Mouse (Mus musculus): ENCODE data around the gene Gmpr2. TPM values are rescaled to one million over a fixed set of nuclear protein-coding genes. Genes with fewer than 3 reads are reported as not detected.

Gmpr2 gene
- polyA plus RNA-seq, 1 experiment from 2014 or later, result 61.0 TPM

Other genes with a start within 250 kb of the Gmpr2 start
- 70.3 and 76.2 TPM in 2 replicates for gene Dhrs4, start 193.2 kb upstream of the Gmpr2 start, polyA plus RNA-seq (2015; fragmentation: Nextera tagmentation; extraction: Ambion mirVana)
- gene Carmil3, start 181.3 kb upstream of the Gmpr2 start, polyA plus RNA-seq (2015; fragmentation: Nextera tagmentation; extraction: Ambion mirVana), result 2.1 and 2.4 TPM in 2 replicates
- 0.36 and 0.54 TPM in 2 replicates for gene Cpne6, start 161.5 kb upstream of the Gmpr2 start, polyA plus RNA-seq (2015; fragmentation: Nextera tagmentation; extraction: Ambion mirVana)
- gene Nrl, start 147.0 kb upstream of the Gmpr2 start, polyA plus RNA-seq (2015; fragmentation: Nextera tagmentation; extraction: Ambion mirVana), result not detected in 2 replicates
- 32.4 and 34.3 TPM in 2 replicates for gene Pck2, start 131.7 kb upstream of the Gmpr2 start, polyA plus RNA-seq (2015; fragmentation: Nextera tagmentation; extraction: Ambion mirVana)
- gene Dcaf11, start 111.9 kb upstream of the Gmpr2 start, polyA plus RNA-seq (2015; fragmentation: Nextera tagmentation; extraction: Ambion mirVana), result 50.0 and 50.1 TPM in 2 replicates
- 1.3 and 1.4 TPM in 2 replicates for gene A730061H03Rik, start 111.5 kb upstream of the Gmpr2 start, polyA plus RNA-seq (2015; fragmentation: Nextera tagmentation; extraction: Ambion mirVana)
- gene Fitm1, start 96.3 kb upstream of the Gmpr2 start, polyA plus RNA-seq (2015; fragmentation: Nextera tagmentation; extraction: Ambion mirVana), result 17.3 and 44.6 TPM in 2 replicates
- gene Psme1, start 93.8 kb upstream of the Gmpr2 start, polyA plus RNA-seq (2015; fragmentation: Nextera tagmentation; extraction: Ambion mirVana), result 141 and 148 TPM in 2 replicates
- 12.6 and 16.2 TPM in 2 replicates for gene Emc9, start 86.6 kb upstream of the Gmpr2 start, polyA plus RNA-seq (2015; fragmentation: Nextera tagmentation; extraction: Ambion mirVana)
- gene Psme2, start 80.8 kb upstream of the Gmpr2 start, polyA plus RNA-seq (2015; fragmentation: Nextera tagmentation; extraction: Ambion mirVana), result 239 and 241 TPM in 2 replicates
- gene Rnf31, start 80.2 kb upstream of the Gmpr2 start, polyA plus RNA-seq (2015; fragmentation: Nextera tagmentation; extraction: Ambion mirVana), result 20.0 and 20.6 TPM in 2 replicates
- 13.2 and 13.7 TPM in 2 replicates for gene Irf9, start 68.4 kb upstream of the Gmpr2 start, polyA plus RNA-seq (2015; fragmentation: Nextera tagmentation; extraction: Ambion mirVana)
- gene Rec8, start 53.9 kb upstream of the Gmpr2 start, polyA plus RNA-seq (2015; fragmentation: Nextera tagmentation; extraction: Ambion mirVana), result 3.3 TPM in 2 replicates
- gene Ipo4, start 36.0 kb upstream of the Gmpr2 start, polyA plus RNA-seq (2015; fragmentation: Nextera tagmentation; extraction: Ambion mirVana), result 107 and 125 TPM in 2 replicates
- gene Gm49378, start 34.0 kb upstream of the Gmpr2 start, polyA plus RNA-seq (2015; fragmentation: Nextera tagmentation; extraction: Ambion mirVana), result 1.5 and 1.6 TPM in 2 replicates
- 115 and 124 TPM in 2 replicates for gene Tm9sf1, start 28.1 kb upstream of the Gmpr2 start, polyA plus RNA-seq (2015; fragmentation: Nextera tagmentation; extraction: Ambion mirVana)
- gene Tssk4, start 21.8 kb upstream of the Gmpr2 start, polyA plus RNA-seq (2015; fragmentation: Nextera tagmentation; extraction: Ambion mirVana), result 1.0 and 1.1 TPM in 2 replicates
- gene Mdp1, start 11.4 kb upstream of the Gmpr2 start, polyA plus RNA-seq (2015; fragmentation: Nextera tagmentation; extraction: Ambion mirVana), result 56.0 and 58.7 TPM in 2 replicates
- 536 and 558 TPM in 2 replicates for gene Nedd8, start 183 bp downstream of the Gmpr2 start, polyA plus RNA-seq (2015; fragmentation: Nextera tagmentation; extraction: Ambion mirVana)
- 31.5 and 33.3 TPM in 2 replicates for gene Tinf2, start 9.9 kb downstream of the Gmpr2 start, polyA plus RNA-seq (2015; fragmentation: Nextera tagmentation; extraction: Ambion mirVana)
- 47.8 and 48.0 TPM in 2 replicates for gene Tgm1, start 42.0 kb downstream of the Gmpr2 start, polyA plus RNA-seq (2015; fragmentation: Nextera tagmentation; extraction: Ambion mirVana)
- gene Rabggta, start 50.3 kb downstream of the Gmpr2 start, polyA plus RNA-seq (2015; fragmentation: Nextera tagmentation; extraction: Ambion mirVana), result 29.4 and 31.3 TPM in 2 replicates
- gene Dhrs1, start 73.7 kb downstream of the Gmpr2 start, polyA plus RNA-seq (2015; fragmentation: Nextera tagmentation; extraction: Ambion mirVana), result 83.3 and 93.4 TPM in 2 replicates
- gene Nop9, start 73.8 kb downstream of the Gmpr2 start, polyA plus RNA-seq (2015; fragmentation: Nextera tagmentation; extraction: Ambion mirVana), result 27.9 and 31.9 TPM in 2 replicates
- 0.58 and 0.74 TPM in 2 replicates for gene Cideb, start 86.5 kb downstream of the Gmpr2 start, polyA plus RNA-seq (2015; fragmentation: Nextera tagmentation; extraction: Ambion mirVana)
- 0.83 and 1.3 TPM in 2 replicates for gene Ltb4r2, start 89.5 kb downstream of the Gmpr2 start, polyA plus RNA-seq (2015; fragmentation: Nextera tagmentation; extraction: Ambion mirVana)
- 1.2 and 1.4 TPM in 2 replicates for gene Ltb4r1, start 94.0 kb downstream of the Gmpr2 start, polyA plus RNA-seq (2015; fragmentation: Nextera tagmentation; extraction: Ambion mirVana)
- 16.8 and 21.3 TPM in 2 replicates for gene Adcy4, start 112.2 kb downstream of the Gmpr2 start, polyA plus RNA-seq (2015; fragmentation: Nextera tagmentation; extraction: Ambion mirVana)
- 35.0 and 37.6 TPM in 2 replicates for gene Ripk3, start 116.9 kb downstream of the Gmpr2 start, polyA plus RNA-seq (2015; fragmentation: Nextera tagmentation; extraction: Ambion mirVana)
- gene Nfatc4, start 151.2 kb downstream of the Gmpr2 start, polyA plus RNA-seq (2015; fragmentation: Nextera tagmentation; extraction: Ambion mirVana), result 89.3 and 95.9 TPM in 2 replicates
- gene Nynrin, start 182.1 kb downstream of the Gmpr2 start, polyA plus RNA-seq (2015; fragmentation: Nextera tagmentation; extraction: Ambion mirVana), result 21.6 and 25.5 TPM in 2 replicates
- gene Cbln3, start 212.5 kb downstream of the Gmpr2 start, polyA plus RNA-seq (2015; fragmentation: Nextera tagmentation; extraction: Ambion mirVana), result 0.24 and 0.46 TPM in 2 replicates
- 18.6 and 20.5 TPM in 2 replicates for gene Khnyn, start 213.0 kb downstream of the Gmpr2 start, polyA plus RNA-seq (2015; fragmentation: Nextera tagmentation; extraction: Ambion mirVana)
- gene Sdr39u1, start 228.4 kb downstream of the Gmpr2 start, polyA plus RNA-seq (2015; fragmentation: Nextera tagmentation; extraction: Ambion mirVana), result 87.1 and 91.0 TPM in 2 replicates